Mouse (Mus musculus): ENCODE data around the gene Stox2. TPM values are rescaled to one million over a fixed set of nuclear protein-coding genes. Genes with fewer than 3 reads are reported as not detected.

The Stox2 gene
- polyA plus RNA-seq, 1 experiment from 2014 or later: 34.3 TPM

- DNase-seq (ENCODE audit: low spot score, missing footprints) (peak; percentile 90), ATAC-seq (ENCODE audit: low FRiP score) (no peak)
- Histone ChIP-seq H3K27me3 (ENCODE audit: control insufficient read depth, insufficient read depth, low read length) (no peaks in the 10 kb centered on the region), H3K4me1 (ENCODE audit: control insufficient read depth, insufficient read depth, low read length) (peaks cover 45% of the 10 kb centered on the region), H3K36me3 (ENCODE audit: control insufficient read depth, insufficient read depth, low read length) (no peaks in the 10 kb centered on the region), H3K27ac (ENCODE audit: low read depth, low read length) (peak overlapping the region; percentile 80; the same call in 1 of the 2 replicates), H3K9me3 (ENCODE audit: control insufficient read depth, low read length) (no peaks in the 10 kb centered on the region), H3K9ac (ENCODE audit: low read length) (peak overlapping the region; percentile 91), H3K4me3 (ENCODE audit: low read depth, low read length) (peak overlapping the region; percentile 94), H3K4me2 (peak overlapping the region; percentile 91)
- WGBS: 58% methylated on average over 12 of the region's 12 CpGs
These were observed 160.0 kb downstream of the Stox2 start for GRCm38 (mm10) chr8:47286081-47286700.

- ATAC-seq (ENCODE audit: low FRiP score) (no peak), DNase-seq (ENCODE audit: low spot score, missing footprints) (peak; percentile 90)
- Histone ChIP-seq H3K27ac (ENCODE audit: low read depth, low read length) (peak overlapping the region; percentile 80; the same call in 1 of the 2 replicates), H3K36me3 (ENCODE audit: control insufficient read depth, insufficient read depth, low read length) (no peaks in the 10 kb centered on the region), H3K4me2 (peak overlapping the region; percentile 91), H3K9ac (ENCODE audit: low read length) (peak overlapping the region; percentile 9; the same call in 1 of the 2 replicates), H3K4me1 (ENCODE audit: control insufficient read depth, insufficient read depth, low read length) (peaks cover 51% of the 10 kb centered on the region), H3K9me3 (ENCODE audit: control insufficient read depth, low read length) (no peaks in the 10 kb centered on the region), H3K27me3 (ENCODE audit: control insufficient read depth, insufficient read depth, low read length) (no peaks in the 10 kb centered on the region), H3K4me3 (ENCODE audit: low read depth, low read length) (peak overlapping the region; percentile 94)
- 33% methylated on average over 6 of the region's 6 CpGs for WGBS
These were observed 160.7 kb downstream of the Stox2 start for GRCm38 (mm10) chr8:47285435-47285834.

GRCm38 (mm10) chr8:47284329-47285326 is 161.5 kb downstream of the Stox2 start:
- 41% methylated on average over 21 of the region's 21 CpGs for WGBS
- no peaks in the 10 kb centered on the region for H3K36me3 ChIP-seq (ENCODE audit: control insufficient read depth, insufficient read depth, low read length)
- H3K27me3 ChIP-seq (ENCODE audit: control insufficient read depth, insufficient read depth, low read length): no peaks in the 10 kb centered on the region
- no peaks in the 10 kb centered on the region for H3K9me3 ChIP-seq (ENCODE audit: control insufficient read depth, low read length)
- H3K4me1 ChIP-seq (ENCODE audit: control insufficient read depth, insufficient read depth, low read length): peaks cover 50% of the 10 kb centered on the region
- peak; percentile 93 for DNase-seq (ENCODE audit: low spot score, missing footprints)
- H3K4me3 ChIP-seq (ENCODE audit: low read depth, low read length): peak overlapping the region; percentile 94
- H3K4me2 ChIP-seq: peak overlapping the region; percentile 91
- peak overlapping the region; percentile 80 for H3K27ac ChIP-seq (ENCODE audit: low read depth, low read length)
- H3K9ac ChIP-seq (ENCODE audit: low read length): peak overlapping the region; percentile 34; the same call in 1 of the 2 replicates
- peak; percentile 20; the same call in 1 of the 2 replicates for ATAC-seq (ENCODE audit: low FRiP score)

- Histone ChIP-seq H3K4me3 (ENCODE audit: low read depth, low read length) (no peak overlapping the region), H3K4me1 (ENCODE audit: control insufficient read depth, insufficient read depth, low read length) (peaks cover 45% of the 10 kb centered on the region), H3K9me3 (ENCODE audit: control insufficient read depth, low read length) (no peaks in the 10 kb centered on the region), H3K27ac (ENCODE audit: low read depth, low read length) (no peak overlapping the region), H3K27me3 (ENCODE audit: control insufficient read depth, insufficient read depth, low read length) (no peaks in the 10 kb centered on the region), H3K36me3 (ENCODE audit: control insufficient read depth, insufficient read depth, low read length) (no peaks in the 10 kb centered on the region), H3K9ac (ENCODE audit: low read length) (no peak overlapping the region), H3K4me2 (no peak overlapping the region)
- WGBS: 80% methylated on average over 10 of the region's 10 CpGs
- DNase-seq (ENCODE audit: low spot score, missing footprints) (no peak), ATAC-seq (ENCODE audit: low FRiP score) (no peak)
These were observed 166.3 kb downstream of the Stox2 start for GRCm38 (mm10) chr8:47279898-47280297.

GRCm38 (mm10) chr8:47278211-47278610 is 168.0 kb downstream of the Stox2 start:
- Histone ChIP-seq H3K4me3 (ENCODE audit: low read depth, low read length) (no peak overlapping the region), H3K9me3 (ENCODE audit: control insufficient read depth, low read length) (no peaks in the 10 kb centered on the region), H3K36me3 (ENCODE audit: control insufficient read depth, insufficient read depth, low read length) (no peaks in the 10 kb centered on the region), H3K27ac (ENCODE audit: low read depth, low read length) (no peak overlapping the region), H3K9ac (ENCODE audit: low read length) (no peak overlapping the region), H3K27me3 (ENCODE audit: control insufficient read depth, insufficient read depth, low read length) (no peaks in the 10 kb centered on the region), H3K4me2 (no peak overlapping the region), H3K4me1 (ENCODE audit: control insufficient read depth, insufficient read depth, low read length) (peaks cover 32% of the 10 kb centered on the region)
- ATAC-seq (ENCODE audit: low FRiP score): no peak
- DNase-seq (ENCODE audit: low spot score, missing footprints): no peak
- WGBS: 94% methylated on average over 3 of the region's 3 CpGs

DNA sequence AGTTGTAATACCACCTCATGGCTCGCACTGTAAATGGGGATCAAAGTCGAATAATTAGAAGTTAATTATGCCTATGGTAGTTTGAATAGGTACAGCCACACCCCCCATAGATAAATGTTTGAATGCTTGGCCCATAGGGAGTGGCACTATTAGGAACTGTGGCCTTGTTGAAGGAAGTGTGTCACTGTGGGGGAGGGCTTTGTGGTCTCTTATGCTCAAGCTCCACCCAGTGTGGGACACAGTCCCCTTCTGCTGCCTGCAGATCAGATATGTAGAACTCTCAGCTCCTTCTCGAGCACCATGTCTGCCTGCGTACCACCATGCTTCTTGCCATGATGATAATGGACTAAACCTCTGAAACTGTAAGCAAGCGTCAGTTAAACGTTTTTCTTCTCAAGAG is 177.2 kb downstream of the Stox2 start:
- H3K27ac ChIP-seq (ENCODE audit: low read depth, low read length): no peak overlapping the region

DNA sequence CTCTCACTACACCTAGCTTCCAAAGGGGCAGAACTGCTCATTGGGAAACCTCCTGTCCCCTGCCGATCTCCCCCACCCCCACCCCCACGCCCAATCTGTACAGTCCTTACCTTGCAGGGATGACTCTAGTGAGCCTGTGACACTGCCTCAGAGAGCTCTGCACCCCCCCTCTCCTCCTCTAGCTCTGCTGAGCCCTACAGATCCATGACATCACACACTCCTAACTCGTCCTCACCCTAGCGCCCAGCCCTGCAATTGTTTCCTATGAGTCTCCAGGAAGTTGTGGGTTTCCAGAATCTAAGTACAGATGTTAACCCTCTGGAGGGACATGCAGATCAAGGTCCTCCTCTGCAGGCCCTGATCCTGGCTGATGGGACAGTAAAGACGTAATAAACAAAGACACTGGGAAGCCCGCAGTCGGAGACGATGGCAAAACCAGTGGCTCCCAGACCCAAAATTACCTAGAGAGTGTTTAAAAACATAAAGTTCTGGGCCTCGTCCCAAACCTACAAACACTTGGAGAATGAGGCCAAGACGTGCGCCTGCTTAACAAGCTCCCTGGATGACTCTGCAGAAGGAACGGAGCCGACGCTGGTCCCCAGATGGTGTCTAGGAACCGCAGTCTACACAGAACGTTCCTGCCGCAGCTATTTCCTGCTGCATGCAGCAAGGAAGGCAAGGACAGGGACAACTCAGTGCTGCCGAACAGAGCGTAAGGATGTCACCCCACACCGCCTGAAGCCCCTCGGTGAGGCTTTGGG is 177.9 kb downstream of the Stox2 start:
- H3K27ac ChIP-seq (ENCODE audit: low read depth, low read length): no peak overlapping the region
- peaks cover 3% of the 10 kb centered on the region; the same call in 1 of the 2 replicates for H3K36me3 ChIP-seq (ENCODE audit: control insufficient read depth, insufficient read depth, low read length)
- no peak overlapping the region for H3K4me3 ChIP-seq (ENCODE audit: low read depth, low read length)
- H3K4me2 ChIP-seq: no peak overlapping the region
- H3K9ac ChIP-seq (ENCODE audit: low read length): no peak overlapping the region; the same call in 1 of the 2 replicates
- ATAC-seq (ENCODE audit: low FRiP score) (0 out of 2 replicates have a peak, but pooled peaks have one; percentile 45), DNase-seq (ENCODE audit: low spot score, missing footprints) (no peak)
- WGBS: 84% methylated on average over 21 of the region's 21 CpGs
- H3K4me1 ChIP-seq (ENCODE audit: control insufficient read depth, insufficient read depth, low read length): peaks cover 14% of the 10 kb centered on the region
- no peaks in the 10 kb centered on the region for H3K9me3 ChIP-seq (ENCODE audit: control insufficient read depth, low read length)
- no peaks in the 10 kb centered on the region for H3K27me3 ChIP-seq (ENCODE audit: control insufficient read depth, insufficient read depth, low read length)

More for the DNA sequence above, 177.2 kb downstream of the Stox2 start:
- Histone ChIP-seq H3K9me3 (ENCODE audit: control insufficient read depth, low read length) (no peaks in the 10 kb centered on the region), H3K4me2 (no peak overlapping the region), H3K9ac (ENCODE audit: low read length) (no peak overlapping the region), H3K27me3 (ENCODE audit: control insufficient read depth, insufficient read depth, low read length) (no peaks in the 10 kb centered on the region), H3K4me1 (ENCODE audit: control insufficient read depth, insufficient read depth, low read length) (peaks cover 8% of the 10 kb centered on the region), H3K36me3 (ENCODE audit: control insufficient read depth, insufficient read depth, low read length) (peaks cover 3% of the 10 kb centered on the region; the same call in 1 of the 2 replicates), H3K4me3 (ENCODE audit: low read depth, low read length) (no peak overlapping the region)
- DNase-seq (ENCODE audit: low spot score, missing footprints): no peak
- ATAC-seq (ENCODE audit: low FRiP score): no peak
- WGBS: 87% methylated on average over 6 of the region's 6 CpGs

- H3K4me2 ChIP-seq: no peak overlapping the region
- ATAC-seq (ENCODE audit: low FRiP score) (no peak), DNase-seq (ENCODE audit: low spot score, missing footprints) (no peak)
- no peak overlapping the region for H3K27ac ChIP-seq (ENCODE audit: low read depth, low read length)
- peaks cover 26% of the 10 kb centered on the region for H3K4me1 ChIP-seq (ENCODE audit: control insufficient read depth, insufficient read depth, low read length)
- H3K9me3 ChIP-seq (ENCODE audit: control insufficient read depth, low read length): no peaks in the 10 kb centered on the region
- no peak overlapping the region for H3K9ac ChIP-seq (ENCODE audit: low read length)
- no peaks in the 10 kb centered on the region for H3K36me3 ChIP-seq (ENCODE audit: control insufficient read depth, insufficient read depth, low read length)
- no peak overlapping the region for H3K4me3 ChIP-seq (ENCODE audit: low read depth, low read length)
- 67% methylated on average over 17 of the region's 17 CpGs for WGBS
- no peaks in the 10 kb centered on the region for H3K27me3 ChIP-seq (ENCODE audit: control insufficient read depth, insufficient read depth, low read length)
These were observed 182.9 kb downstream of the Stox2 start for GRCm38 (mm10) chr8:47263070-47263843.

Measured in midbrain, embryonic 11.5 days (tissue).